Mouse (Mus musculus): ENCODE data around the gene Ndufc2.

- no peak for TF ChIP-seq GATA1 (IDR thresholded peaks at IDR 0.05; ENCODE audit: low read length)
- no peak for TF ChIP-seq TAL1 (IDR thresholded peaks at IDR 0.05; ENCODE audit: low read length)
Measured at GRCm38 (mm10) chr7:97365887-97366286, 33.9 kb upstream of the Ndufc2 start.
